Mouse (Mus musculus): Measurements from ENCODE around the gene Zfp970.
"Not testable (repeated sequence)": the region's sequence is repeated elsewhere in the genome, so short reads cannot be mapped to it uniquely, and the experiment has no call there.

The Zfp970 gene

DNA sequence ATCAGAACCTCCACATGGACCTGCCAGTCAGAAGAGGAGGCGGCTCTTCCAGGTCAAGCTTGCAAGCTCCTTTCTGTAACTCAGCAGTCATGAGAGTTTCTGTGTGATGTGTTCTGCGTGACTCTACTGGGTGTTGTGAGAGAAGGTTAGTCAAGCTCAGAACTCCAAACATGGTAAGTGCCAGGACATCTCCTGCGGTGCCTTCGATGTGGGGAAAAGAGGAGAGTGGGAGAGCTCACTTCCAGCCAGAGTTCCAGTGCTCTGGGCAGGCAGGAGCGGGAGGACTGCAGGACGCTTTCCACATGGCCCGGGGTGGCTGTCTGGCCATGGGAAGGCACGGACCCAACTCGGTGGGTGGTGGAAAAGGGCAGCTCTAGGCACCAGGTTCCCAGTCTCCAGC is at the start of gene Zfp970:
Gene Zfp970 (plus strand): TSS at position 58 of the 400 bp plus-strand sequence.
- DNase-seq, result peak; percentile 18

DNA sequence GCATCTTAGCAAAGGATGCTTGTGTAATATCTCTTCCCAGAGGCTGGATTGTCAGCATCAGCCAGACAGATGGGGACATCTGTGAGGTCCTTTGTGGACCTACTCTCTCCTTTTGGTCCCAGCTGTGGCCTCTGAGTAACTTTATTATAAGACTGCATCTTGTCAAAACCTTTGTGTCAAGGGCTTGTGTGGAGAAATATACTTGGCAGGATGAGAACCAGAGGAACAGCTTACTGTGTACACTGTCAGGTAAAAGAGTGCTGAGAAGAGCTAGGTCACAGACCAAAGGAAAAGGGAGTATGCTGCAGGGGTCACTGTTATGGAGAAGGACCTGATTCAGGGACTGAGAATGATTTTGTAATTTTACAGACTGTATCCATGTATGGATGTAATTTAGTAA is 3.7 kb downstream of the Zfp970 start:
- not testable (repeated sequence) for DNase-seq

DNA sequence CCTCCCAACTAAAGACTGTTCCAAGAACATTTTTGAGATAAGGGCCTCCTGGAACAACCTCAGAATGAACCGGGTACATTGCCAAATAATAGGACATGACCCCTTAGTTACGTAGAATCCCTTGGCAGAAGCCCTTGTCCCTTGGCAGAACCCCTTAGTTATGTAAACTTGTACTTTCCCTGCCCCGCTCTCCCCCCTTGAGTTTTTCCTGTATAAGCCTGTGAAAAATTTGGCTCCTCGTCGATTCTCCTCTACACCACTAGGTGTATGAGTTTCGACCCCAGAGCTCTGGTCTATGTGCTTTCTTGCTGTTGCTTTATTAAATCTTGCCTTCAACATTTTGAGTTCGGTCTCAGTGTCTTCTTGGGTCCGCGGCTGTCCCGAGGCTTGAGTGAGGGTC is 7.7 kb downstream of the Zfp970 start:
- not testable (repeated sequence) for DNase-seq

DNA sequence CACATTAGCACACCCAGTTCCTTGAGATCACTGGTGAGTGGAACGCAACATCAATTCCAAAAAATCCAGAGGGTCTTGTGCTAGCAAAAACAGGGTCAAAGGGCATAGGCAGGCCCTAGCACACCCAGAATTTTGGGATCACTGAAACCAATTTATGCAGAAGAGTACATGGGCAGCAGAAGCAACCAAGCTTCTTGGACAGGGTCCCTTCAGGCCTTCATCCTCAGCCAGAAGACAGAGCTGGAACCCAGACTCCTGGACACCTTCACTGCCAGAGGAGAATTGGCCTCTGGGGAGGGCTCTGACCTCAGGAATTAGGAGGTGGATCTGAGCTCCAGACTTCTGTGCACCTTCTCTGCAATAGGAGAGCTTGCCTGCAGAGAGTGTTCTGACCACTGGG is 17.4 kb downstream of the Zfp970 start:
- DNase-seq, result not testable (repeated sequence)

DNA sequence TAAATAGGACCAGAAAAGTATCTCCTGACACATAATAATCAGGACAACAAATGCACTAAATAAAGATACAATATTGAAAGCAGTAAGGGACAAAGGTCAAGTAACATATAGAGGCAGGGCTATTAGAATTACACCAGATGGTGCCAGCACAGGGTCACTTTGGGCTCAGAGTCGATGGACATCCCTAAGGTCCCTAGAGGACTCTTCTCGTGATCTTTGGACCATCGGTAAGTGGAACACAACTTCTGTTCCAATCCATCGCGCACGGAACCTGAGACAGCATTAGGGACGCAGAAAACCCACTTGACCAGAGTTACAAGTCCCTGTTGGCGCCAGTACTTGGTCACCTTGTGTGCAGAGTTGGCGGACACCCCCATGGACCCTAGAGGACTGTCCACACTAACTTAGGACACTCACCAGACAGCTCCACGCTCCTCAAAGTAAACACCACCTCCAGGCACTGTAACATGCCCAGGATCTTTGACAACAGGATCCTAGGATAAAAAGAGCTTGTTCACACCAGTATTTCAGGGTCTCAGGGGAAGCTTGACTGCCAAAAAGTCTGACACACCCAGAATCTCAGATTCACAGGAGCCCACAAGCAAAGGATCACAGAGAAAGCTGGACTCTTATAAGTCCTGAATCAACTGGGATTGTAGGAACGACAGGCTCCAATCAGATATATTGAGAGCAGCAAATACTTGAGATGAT is 18.9 kb downstream of the Zfp970 start:
- DNase-seq, result not testable (repeated sequence)

DNA sequence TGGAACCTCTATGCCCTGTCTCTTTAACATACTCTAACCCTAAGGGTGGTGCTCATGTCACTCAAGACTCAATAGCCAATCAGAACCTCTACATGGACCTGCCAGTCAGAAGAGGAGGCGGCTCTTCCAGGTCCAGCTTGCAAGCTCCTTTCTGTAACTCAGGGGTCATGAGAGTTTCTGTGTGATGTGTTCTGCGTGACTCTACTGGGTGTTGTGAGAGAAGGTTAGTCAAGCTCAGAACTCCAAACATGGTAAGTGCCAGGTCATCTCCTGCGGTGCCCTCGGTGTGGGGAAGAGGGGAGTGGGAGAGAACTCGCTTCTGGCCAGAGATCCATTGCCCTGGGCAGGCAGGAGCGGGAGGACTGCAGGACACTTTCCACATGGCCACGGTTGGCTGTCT is 33.5 kb downstream of the Zfp970 start, which contains the start of gene Gm14403:
Gene Gm14403 (plus strand): TSS at position 149 of the 400 bp plus-strand sequence.
- DNase-seq, result peak; percentile 39

DNA sequence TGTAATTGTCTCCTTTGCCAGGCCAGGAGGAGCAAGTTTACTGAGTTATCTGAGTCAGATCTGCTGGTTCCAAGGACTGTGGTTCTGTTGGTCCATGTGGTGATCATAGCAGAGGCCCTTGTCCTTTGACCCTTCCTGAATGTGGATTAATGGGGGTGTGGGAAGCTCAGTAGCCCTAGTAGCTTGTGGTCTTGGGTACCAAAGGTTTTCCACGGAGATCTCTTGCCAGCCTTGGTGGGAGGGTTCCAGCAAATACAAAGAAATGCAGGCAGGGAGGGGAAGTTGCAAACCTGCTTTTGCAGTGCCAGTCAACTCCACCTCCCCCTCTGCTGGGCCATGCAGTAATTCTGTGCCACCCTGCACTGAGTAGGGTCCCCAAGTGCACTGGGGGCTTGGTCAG is 34.6 kb downstream of the Zfp970 start:
- DNase-seq, result not testable (repeated sequence)

DNA sequence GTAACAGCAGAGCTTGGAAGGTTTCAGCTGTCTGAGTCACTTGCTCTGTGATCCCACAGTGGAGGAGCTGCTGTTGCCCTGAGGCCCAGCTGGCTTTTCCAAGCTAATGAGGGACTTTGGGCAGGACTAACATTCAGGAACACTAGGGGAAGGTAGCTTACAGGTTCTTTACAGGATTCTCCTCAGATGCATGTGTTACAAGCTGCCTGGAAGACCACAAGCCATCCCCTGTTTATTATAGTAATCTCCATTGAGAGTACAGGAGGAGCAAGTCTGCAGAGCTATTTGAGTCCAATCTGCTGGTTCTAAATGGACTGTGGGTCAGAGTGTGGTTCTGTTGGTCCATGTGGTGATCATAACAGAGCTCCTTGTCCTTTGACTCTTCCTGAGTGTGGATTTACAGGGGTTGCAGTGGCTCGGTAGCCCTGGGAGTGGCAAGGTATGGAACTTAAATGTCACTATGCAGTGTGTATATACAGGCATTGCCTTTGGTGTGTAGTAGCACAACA is 40.7 kb downstream of the Zfp970 start:
- not testable (repeated sequence) for DNase-seq

DNA sequence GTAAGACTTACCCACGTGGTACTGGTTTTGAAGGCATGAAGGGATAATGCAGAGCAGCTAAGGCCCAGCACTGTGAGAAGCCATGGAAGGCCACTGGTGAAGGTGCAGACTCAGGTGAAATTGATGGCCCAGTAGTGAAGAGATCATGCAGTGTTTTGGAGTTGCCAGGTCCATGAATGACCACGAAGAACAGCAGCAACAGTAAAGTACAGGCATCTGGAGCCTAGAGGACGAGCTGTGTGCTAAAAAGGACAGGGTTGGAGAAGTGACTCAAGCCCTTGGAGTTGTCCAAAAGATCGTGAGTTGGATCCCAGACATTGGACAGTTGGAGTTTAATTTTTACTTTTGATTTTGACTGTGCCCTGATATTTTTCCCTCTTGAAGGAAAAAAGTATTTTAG is 46.8 kb downstream of the Zfp970 start:
- DNase-seq, result not testable (repeated sequence)

DNA sequence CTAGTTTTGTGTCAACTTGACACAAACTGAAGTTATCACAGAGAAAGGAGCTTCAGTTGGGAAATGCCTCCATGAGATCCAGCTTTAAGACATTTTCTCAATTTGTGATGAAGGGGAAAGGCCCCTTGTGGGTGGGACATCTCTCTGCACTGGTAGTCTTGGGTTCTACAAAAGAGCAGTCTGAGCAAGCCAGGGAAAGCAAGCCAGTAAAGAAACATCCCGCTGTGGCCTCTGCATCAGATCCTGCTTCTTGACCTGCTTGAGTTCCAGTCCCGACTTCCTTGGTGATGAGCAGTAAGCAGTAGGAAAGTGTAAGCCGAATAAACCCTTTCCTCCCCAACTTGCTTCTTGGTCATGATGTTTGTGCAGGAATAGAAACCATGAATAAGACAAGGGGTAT is 47.4 kb downstream of the Zfp970 start:
- not testable (repeated sequence) for DNase-seq

DNA sequence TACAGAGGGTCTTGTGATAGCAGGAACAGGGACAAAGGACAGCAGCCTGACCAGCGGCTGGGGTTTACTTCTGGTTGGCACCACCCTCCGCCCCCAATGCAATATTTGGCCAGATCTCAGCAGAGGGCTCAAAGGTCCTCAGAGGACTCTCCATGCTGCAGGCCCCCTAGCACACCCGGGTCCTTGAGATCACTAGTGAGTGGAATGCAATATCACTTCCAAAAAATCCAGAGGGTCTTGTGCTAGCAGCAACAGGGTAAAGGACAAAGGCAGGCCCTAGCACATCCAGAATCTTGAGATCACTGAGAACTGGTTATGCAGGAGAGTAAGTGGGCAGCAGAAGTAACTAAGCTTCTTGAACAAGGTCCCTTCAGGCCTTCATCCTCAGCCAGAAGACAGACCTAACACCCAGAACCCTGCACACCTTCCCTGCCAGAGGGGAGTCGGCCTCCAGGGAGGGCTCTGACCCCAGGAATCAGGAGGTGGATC is 49.5 kb downstream of the Zfp970 start:
- not testable (repeated sequence) for DNase-seq

DNA sequence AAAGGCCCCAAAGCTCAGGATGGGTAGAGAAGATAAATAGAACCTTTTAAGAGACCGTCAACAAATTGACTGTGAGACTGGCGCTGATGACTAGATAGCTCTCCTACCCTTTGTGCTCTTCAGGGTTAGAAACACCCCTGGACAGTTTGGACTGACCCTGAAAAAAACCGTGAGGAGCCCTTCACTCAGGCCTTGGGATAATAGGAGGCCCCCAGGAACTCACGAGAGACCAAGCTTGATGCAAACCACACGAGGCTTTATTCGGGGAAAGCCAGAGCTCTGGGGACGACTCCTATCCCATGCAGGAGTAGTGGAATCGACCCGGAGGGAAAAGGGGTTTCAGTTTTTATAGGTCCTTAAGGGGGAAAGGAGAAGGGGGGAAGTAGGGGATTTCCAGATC is 53.2 kb downstream of the Zfp970 start:
- DNase-seq, result not testable (repeated sequence)

DNA sequence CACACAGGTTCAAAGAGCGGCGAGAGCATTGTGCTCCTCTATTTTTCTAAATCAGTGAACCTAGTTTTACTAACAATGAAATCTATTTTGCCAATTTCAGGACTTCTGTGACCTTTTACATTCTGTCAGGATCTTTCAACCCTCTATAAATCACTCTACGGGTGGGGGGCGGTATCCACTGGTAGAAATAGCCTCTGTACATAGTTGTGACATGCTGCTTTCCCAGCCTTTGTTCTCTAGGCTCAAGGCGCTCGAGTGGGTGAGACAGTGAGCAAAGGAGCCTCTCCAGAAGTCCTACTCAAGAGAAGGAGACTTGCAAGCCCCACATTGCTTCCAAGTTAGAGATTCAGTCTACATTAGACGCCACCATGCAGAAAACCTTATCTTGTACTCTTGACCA is 53.8 kb downstream of the Zfp970 start:
- DNase-seq, result not testable (repeated sequence)

DNA sequence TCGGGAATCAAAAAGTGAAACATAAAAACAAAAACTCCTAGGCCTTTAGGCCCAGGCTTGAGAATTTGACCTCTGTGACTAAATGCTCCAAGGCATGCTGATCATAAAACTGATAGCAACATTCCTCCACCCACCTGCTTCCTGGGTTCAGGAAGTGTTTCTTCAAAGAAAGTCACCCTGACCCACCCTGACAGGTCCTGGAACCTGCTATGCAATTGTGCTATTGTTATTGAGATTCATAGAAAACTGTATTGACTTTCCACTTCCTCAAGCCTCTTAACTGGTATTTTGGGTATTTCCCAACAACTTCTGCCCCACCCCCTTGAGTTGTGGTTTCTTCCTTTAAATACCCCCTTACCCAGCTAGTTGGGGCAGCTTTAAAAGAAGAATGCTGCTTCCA is 54.4 kb downstream of the Zfp970 start:
- not testable (repeated sequence) for DNase-seq

DNA sequence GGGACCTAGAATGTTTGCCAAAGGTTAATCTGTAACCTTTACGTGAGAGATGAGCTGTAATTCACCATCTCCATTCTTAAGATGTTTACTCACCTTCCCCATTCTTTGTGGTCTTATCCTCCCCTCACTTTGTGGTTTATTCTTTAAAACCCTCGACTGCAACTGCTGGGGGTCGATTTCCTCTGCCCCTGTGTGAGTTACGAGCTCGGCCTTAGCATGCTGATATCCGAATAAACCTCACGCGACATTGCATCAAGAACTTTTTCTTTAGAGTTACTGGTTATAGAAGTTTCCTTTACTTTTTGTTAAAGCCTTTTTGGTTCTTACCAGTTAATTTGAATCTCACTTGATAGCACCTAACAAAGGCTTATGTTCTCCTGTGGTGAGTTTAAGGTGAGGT is 55.5 kb downstream of the Zfp970 start:
- DNase-seq, result no peak

DNA sequence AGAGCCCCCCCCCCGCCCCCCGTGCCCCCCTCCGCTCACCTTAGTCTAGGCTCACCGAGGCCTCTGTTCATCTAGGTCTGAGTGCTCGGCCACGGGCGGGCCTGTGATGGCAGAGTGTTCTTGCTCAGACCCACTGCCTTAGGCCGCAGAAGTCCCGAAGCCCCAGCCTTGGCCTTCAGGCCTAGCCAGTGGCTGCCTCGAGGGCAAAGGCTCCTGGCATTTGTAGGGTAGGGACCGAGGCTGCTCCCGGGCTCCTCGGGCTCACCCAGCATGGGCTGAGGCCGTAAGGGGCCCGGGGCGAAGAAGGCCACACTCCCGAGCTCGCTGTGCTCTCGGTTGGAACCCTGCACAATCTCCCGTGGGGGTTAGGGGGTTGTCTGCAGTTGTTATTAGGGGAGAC is 58.5 kb downstream of the Zfp970 start:
- DNase-seq, result no peak

DNA sequence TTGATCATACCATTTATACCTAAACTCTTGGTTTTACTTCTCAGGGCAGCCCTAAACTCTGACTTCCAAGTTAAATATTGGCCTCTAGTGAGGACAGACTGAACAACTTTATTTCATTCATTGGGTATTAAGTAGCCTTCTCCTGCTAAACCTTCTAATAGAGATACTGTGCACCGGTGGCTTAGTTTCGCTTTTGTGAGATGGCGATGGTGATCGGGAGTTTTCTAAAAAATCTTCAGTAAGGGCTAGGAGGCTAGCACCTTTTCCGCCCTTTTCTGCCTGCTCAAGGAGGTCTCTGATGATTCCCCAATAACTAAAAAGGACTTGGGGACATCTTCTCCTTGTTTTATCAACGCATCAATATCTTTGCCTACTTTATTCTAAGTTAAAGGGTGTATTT is 59.1 kb downstream of the Zfp970 start:
- not testable (repeated sequence) for DNase-seq

DNA sequence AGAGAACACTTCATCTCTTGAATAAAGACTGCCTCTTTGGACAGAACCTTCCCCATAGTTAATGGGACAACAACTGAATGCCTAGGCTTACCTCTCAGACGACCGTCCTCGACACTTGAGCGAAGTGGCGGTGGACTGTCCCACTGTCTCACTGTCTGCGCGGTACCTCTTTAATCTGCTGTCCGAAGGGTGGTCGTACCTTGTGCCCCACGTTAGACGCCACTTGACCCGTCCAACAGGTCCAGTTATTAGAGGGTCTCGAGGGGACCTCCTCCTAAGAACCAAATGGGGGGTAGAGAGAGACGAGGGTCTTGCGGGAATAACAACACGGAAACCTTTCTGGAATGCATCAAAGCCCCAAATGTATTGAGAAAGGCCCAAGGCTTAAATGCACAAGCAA is 59.6 kb downstream of the Zfp970 start:
- DNase-seq, result not testable (repeated sequence)
